Mouse (Mus musculus) left cerebral cortex, postnatal 36 days (tissue): ENCODE measurements at regions not wholly inside any gene's neighbourhood (a gene's known extent, or its start where the extent isn't known, plus 50 kb on each side); places are given as distances from the start of the nearest gene placed in this dataset.

Source experiments
- DNase-seq, 2 experiments: peaks; one replicate each; pipeline ENCODE4 v3.0.0; 2021 to 2022; ENCODE audit warnings: low spot score in 2 of 2, mixed read lengths in 1 of 2
- intact Hi-C: fragments of 180-260 bp; cut with DNase I; formaldehyde crosslinking; loops from one replicate; pipeline ENCODE4 v1.15.1; 2025

DNA sequence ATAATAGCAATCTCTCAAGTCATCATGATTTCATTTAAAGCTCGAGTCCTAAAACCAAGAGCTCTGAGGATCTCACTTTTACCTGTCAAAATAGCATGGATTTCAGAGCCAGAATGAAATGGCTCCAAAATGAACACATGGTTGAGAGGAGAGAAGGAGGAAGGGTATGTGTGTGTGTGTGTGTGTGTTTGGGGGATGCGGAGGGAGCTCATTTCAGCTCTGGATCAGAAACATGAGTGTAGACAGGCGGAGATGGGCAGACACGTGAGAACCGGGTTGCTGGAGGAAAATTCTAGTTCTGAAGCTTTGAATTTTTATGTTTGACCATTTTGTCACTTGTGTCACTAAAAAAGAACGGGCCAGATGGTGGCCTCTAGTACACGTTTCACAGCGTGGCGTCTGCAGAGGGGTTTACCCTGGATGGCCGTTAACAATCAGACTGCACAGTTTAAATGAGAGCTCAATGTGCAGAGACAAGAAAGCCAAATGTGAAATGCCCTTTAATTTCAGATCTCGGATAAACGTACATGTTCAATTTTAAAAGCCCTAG, 232.5 kb upstream of the Tbc1d5 start:
- no peak for DNase-seq
- intact Hi-C loops, result no loop called here

DNA sequence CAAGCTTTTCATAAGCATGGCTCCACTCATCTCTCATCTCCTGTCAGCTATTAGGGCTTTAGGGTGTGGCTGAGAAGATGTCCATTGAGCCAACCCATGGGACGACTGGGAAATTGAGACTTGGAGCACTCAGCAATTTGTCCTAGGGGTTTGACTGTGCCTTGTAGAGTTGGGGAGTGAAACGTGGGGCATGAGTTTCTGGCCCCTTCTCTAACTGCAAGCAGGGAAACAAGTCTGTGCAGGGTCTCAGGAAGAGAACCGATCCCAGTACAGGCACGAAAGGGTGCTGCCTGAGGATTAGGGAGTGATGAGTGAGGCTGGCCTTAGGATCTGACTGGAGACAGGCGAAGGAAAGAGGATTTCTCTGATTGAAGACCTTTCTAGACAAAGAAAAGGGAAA, 229.7 kb upstream of the Tbc1d5 start:
- DNase-seq, result no peak
- intact Hi-C loops, result no loop called here

DNA sequence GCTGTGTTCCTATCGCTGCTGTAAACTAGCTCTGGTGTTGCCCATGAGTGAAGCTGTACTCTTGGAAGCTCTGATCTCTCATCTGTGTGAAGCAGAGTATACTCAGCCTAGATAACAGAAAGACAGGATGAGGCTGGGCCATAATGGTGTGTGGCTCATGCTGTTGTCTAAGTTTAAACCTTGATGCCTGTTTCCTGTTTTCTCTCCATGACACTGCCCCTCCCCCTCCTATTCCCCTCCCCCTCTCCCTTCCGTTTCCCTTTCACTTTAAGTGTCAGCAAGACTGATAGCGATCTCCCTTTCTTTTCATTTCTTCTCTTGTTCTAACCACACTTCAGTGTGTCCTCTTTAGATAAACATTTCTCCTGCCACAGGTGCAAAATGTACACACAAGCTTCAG, 229.2 kb upstream of the Tbc1d5 start:
- intact Hi-C loops, result no loop called here
- no peak for DNase-seq

DNA sequence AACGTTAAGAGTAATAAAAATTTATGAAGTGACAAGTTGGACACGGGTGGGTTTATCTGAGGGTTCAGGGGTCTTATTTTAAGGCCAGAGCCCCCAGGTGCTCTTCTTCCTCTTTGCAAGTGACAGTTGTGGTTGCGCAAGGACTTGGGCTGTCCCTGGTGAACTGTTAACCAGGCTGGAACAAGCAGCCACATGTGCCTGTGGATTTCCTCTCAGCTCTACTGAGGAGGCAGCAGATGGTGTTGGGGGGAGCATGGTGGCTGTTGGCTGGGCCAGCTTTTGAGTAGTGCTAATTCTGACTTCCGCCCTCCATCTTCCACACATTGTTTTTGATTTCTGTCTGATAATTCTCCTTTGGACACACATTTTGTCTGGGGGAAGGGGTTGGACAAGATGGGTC, 227.9 kb upstream of the Tbc1d5 start:
- DNase-seq, result no peak
- intact Hi-C loops, result no loop called here

DNA sequence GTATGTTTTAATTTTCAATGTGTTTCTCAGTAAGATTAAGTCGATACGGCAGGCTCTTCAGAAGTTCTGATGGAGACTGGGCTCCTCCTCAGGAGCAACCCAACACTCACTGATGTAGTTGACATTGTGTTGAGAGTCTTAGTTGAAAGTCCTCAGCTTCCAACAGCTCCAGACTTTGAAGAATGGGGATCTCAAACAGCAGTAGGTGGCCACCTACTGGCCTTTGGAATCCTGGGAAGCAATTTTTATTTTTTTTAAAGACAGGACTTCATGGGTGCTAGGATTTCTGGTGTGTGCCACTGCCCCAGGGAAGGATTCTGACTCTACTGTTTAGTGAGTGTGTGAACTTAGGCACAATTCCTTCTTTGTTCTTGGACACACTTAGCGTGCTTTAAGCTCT, 225.9 kb upstream of the Tbc1d5 start:
- intact Hi-C loops, result no loop called here
- no peak for DNase-seq

DNA sequence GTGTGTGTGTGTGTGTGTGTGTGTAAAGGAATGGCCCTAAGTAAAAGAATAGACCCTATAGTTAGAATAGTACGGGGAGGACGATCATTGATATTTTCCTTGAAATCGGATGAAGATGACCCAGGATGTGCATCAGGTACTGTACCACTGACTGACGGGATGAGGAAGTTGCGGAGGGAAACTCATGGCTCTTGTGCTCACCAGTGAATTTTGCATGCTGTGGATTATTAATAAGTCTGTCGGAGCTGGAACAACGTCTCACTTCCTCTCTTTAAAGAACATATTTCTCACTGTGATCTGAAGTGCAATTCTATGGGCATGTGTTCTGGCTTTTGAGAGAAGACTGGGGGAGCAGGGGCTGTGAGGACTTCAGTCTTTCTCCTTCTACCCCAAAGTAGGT, 218.8 kb upstream of the Tbc1d5 start:
- intact Hi-C loops, result no loop called here
- DNase-seq, result no peak

DNA sequence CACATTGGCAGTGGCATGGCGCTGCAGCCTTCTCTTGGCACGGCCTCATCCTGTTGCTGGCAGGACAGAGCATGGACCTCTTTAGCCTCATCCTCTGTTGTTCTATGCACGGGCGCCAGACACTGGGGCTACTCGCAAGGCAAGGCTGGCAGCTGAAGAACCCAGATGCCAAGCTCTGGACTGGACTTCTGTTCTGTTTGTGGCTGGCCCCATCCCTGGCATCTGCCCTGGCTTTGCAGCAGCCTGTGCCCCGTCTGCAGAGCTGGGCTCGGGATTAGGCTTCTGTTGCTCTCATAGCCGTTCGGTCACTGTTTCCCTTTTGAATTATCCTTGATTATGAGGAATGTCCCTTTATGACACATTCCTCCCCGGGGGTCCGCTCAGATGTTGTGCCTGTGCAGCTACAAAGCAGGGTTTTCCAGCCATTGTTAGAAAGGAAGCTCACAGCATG, 214.6 kb upstream of the Tbc1d5 start:
- no peak for DNase-seq
- intact Hi-C loops, result no loop called here

DNA sequence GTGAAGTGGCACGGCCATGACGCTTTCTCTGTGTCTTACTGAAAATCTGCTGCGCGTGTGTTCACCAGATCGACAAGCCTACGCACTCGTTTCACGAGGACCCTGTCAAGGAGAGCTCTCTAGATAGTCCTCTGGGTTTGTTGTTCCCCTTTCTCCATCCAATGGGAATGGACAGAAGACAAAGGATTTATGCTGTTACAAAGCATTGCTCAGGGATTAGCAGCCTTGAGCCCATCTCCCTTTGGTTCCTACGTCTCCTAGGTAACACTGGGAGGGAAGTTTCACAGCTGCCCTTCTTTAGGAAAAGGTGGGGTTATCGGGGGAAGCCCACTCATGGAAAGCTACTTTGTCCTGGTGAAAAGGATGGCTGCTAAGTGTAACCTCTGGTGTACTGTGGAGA, 212.7 kb upstream of the Tbc1d5 start:
- DNase-seq, result no peak
- intact Hi-C loops, result no loop called here

DNA sequence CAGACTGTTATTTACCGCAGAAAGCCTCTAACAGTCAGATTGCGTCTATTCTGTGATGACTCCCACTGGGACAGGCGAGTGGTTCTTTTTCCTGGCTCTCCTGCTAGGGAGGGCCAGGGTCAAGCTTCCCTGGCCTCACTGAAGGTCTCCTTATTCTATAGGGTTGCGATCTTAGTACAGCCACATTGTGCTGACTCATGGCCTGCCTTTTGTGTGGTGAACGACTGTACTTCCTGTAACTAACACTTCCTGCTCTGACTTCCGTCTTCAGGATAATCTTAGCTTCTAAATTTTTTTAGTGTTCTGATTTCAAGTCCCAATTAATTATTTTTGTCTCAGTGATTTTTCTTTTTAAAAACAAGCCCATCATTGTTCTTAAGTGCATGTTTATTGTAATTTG, 203.4 kb upstream of the Tbc1d5 start:
- DNase-seq, result no peak
- intact Hi-C loops, result no loop called here

DNA sequence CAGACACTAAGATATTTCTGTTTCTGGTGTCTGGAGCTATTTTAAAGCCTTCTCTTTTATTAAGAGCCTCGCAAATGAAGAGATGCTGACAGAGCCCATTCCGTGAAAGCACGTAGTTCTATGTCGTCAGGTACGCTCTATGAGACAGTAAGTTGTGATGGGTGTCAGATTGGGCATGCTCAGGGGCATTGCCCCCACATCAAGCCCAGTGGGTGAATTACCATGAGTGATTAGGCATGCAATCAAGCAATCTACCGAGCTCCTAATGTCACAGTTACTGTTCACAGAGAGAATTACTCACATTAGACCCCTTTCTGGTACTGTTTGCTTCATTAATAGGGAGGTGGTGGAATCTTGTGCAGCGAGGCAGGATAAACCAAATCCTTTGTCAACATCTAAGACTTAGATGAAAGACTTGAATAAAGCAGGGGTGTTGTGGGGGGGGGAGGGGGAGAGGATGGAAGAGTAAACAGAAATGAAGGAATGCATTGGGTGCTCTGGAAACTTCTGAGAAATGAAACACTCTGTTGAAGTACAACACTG, 192.9 kb upstream of the Tbc1d5 start:
- no peak for DNase-seq
- intact Hi-C loops, result no loop called here

DNA sequence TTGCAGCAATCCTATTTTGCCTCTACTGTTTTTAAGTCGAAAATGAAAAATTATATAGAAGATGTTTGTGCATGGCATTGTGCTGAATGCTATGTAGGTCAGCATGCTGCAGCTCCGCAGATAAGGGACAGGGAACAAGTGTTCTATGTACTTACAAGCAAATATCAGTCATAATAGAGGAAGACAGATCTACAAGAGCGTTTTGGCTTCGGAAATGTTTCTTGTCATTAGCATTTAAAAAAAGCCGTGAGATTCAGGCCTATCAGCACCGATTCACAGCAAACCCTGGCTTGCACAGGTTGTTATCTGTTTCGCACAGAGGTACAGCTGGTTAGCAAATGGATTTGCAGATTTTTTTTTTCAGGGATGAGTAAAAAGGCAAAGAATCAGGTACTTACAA, 191.8 kb upstream of the Tbc1d5 start:
- DNase-seq, result no peak
- intact Hi-C loops, result no loop called here

DNA sequence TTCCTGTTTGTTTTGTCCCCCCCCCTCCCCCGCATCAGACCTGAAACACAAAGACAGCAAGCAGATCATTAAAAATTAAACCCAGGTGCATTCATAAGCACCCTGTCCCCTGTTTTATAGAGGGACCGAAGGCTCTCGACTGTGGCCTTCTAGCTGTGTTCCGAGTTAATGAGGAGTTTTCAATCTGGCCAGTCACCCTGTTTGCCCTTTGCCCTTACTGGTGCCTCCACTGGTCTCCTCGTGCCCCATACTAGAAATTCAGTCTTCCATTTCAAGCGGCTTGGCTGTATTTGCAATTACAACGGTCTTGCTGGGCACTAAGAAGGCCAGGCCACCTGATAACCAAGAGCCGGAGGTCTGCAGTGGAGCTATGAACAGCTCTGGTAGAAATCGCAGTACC, 190.9 kb upstream of the Tbc1d5 start:
- no peak for DNase-seq
- intact Hi-C loops, result no loop called here

DNA sequence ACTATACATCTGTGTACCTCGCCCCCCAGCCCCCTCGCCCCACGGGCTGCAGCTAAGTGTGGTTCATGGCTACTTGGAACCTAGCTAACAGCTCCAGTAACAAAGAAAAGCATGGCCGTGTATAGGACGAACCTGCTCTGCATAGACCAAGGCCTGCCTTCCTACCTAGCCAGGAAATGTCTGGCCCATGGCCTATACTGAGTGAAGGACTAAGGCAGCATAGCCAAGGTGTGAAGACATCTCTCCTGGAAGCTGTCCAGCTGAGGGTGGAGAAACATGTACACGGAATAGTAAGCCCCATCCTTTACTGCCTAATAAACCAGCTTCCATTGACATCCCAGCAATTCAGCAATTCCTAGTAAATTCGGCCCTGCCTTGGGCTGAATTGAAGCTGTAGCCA, 183.6 kb upstream of the Tbc1d5 start:
- no peak for DNase-seq

DNA sequence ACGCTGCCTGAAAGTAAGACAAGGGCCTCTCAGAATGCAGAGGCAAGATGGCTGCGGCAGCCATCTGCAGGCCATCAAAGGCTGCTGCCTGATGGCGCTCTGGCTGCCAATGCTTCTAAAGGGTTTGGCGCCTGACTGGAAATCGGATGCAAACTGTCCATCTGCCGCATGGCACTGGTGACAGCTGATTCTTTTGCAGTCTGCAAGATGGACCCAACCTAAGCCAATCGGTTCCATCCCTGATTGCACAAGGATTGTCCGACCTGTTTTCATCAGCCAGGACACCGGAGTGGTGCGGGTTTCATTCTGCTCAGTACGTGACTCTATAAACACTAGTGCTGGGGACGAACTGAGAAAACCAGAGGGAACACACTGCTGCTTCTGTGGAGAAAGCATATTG, 183.1 kb upstream of the Tbc1d5 start:
- intact Hi-C loops, result no loop called here
- no peak for DNase-seq

More for the DNA sequence above, 183.6 kb upstream of the Tbc1d5 start:
- intact Hi-C loops, result no loop called here

DNA sequence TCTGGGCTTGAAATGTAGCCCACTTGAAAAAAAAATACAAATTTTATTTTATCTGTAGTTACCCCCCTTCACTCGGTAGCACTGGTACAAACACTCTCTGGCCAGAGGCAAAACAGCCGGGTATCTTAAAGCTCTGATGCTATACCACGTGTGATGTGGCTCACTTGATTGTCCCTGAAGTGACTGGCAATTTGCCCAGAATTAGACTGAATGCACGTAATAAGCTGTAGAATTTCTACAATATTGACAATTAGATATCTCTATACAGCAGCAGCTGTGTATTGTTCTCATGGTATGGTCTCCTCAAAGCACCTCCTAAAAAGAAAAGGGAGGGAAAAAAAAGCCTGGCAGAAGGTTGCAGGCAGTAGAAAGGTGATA, 179.2 kb upstream of the Tbc1d5 start:
- intact Hi-C loops, result no loop called here
- DNase-seq, result no peak

DNA sequence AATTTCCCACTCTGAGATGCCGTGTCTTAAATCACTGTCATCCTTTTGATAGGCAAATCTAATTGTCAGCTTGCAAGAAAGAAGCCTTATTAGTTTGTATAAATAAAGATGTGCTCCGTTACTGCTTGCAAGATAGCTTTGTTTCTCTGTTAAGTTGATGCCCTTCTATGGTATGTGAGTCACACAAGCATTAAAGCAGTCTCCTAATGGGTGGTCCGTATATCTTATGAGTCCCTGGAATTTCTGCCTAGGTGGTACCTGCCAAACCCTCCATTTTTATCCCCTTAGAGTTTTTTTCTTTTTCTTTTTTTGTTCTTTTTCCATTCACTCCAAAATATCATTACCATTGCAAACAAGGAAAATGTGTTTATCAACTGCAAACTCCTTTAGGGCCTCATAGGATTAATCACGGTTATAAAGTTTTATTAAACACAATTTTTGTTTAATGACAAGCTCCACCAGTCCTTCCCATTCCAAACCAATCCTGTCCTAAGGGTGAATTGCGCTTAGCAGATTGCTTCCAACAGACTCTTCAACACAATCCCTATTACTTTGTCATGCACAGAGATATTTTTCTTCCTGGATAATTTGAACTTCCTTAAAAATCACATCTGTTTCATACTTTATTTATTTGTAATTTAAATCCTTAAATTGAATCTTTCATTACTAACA, 178.7 kb upstream of the Tbc1d5 start:
- DNase-seq, result no peak
- intact Hi-C loops, result no loop called here

DNA sequence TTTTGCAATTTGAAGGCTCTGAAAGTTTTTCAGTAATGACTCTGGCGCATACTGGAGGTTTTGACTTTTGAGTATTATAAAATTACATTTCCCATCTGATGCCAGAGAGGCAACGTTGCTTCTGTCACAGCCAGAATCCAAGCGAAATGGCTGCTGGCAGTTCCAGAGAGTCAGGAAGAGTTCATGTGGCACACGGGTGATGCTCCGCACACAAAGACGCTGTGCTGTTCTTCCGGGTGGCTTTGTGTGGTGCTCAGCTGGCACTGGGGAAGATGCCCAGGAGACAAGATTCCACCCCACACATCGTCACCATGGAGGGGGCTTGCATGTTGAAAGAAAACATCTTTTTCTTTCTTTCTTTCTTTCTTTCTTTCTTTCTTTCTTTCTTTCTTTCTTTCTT, 177.3 kb upstream of the Tbc1d5 start:
- DNase-seq, result no peak
- intact Hi-C loops, result no loop called here

DNA sequence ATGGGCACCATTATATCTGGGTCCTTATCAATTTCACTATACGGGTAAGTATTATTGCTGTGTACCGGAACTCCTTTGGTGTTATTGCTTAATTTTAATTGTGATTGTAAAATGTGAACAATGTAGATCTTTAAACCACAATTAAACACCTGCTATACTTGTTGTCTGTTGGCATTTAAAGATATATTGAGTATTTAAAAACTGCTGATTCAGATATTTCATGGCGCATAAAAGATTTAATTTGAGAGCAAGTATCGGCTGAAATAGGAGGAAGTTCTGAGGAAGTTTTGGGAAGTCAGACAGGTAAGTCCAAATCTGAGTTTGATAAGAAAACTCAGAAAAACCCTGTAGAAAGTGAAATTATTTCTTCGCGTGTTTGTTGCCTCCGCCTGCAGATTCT, 142.7 kb upstream of the Tbc1d5 start:
- intact Hi-C loops, result no loop called here

DNA sequence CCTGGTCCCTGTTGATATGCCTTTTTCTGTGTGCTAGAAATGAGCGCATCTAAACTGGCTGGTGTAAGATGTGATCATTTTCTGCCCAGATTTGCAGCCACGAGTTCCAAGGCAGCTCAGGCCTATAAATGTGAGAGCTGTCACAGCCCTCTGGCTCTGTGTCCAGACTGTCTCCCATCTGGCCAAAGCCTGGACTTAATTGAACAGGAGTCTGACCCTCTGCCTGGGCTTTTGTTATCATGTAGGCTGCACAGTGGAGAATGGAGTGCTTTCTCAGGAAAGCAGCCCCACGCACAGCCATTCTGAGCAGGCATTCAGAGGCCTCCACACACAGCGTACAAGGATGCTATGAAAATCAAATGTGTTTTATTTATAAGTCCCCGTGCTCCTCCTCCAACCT, 141.9 kb upstream of the Tbc1d5 start:
- DNase-seq, result peak in 1 of 2 experiments; percentile 9
- intact Hi-C loops, result no loop called here

More for the DNA sequence above, 142.7 kb upstream of the Tbc1d5 start:
- no peak for DNase-seq

DNA sequence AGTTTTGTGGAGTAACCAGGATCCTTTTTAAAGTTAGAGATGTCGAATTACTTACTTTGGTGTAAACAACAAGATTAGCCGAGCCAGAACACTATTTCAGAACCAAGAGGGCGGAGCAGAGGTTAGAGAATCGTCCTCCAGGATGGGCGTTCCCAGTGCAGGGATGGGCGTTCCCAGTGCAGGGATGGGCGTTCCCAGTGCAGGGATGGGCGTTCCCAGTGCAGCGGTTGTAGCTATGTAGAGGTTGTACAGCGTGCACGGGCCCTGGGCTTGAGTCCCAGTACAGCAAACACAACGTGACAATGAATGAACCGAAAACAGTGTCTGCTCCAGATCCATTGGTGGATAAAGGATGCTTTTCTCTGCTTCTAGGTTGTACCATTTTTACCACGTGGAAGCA, 125.8 kb upstream of the Tbc1d5 start:
- no peak for DNase-seq
- intact Hi-C loops, result no loop called here

DNA sequence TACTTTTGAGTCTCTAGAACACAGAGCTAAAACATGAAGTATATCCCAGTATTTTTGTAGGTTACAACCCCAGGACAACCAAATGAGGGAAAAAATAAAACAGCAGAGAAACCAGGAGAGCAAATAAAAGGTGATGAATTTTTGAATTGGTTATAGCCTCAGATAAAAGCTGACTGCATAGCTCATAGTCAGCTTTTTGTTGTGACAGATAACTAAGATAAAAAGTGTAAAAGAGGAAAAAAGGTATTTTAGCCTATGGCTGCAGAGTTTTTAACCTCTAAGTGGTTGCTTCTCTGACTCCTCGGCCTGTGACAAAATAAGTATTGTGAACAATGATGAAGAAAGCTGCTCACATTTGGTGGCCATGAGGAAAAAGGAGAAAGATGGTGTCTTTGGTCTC, 111.6 kb upstream of the Tbc1d5 start:
- intact Hi-C loops, result no loop called here
- no peak for DNase-seq

DNA sequence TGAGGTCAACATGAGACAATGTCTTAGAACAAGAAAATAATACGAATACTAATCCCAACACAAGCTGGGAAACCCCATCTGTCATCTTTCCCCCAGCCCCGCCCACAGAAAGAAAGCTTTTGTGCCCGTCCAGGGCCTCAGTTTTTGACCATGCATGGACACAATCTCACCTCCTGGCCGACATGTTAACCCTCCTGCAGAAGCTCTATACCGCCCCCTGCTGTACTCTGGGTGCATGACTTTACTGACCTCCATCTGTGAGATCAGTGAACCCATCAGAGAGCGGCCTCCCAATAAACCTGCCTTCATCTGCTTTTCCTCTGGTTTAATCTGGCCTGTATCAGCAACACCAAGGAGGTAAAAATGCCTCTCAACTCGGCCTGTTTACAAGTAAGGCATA, 109.6 kb upstream of the Tbc1d5 start:
- intact Hi-C loops, result loop anchor here (10.0 kb wide), 1 partner anchor 174 kb away; no protein-coding TSS in a partner anchor
- DNase-seq, result no peak
